Mouse (Mus musculus) liver, embryonic 11.5 days (tissue): Measurements from ENCODE around the gene Cwc22. TPM values are rescaled to one million over a fixed set of nuclear protein-coding genes. Genes with fewer than 3 reads are reported as not detected.

Source experiments
- ATAC-seq: fragments of 200-750 bp; cut with Nextera tagmentation; replicated peaks from 2 replicates; pipeline ENCODE4 v1.8.0; 2017; ENCODE audit warnings: moderate number of reproducible peaks, mild to moderate bottlenecking, moderate TSS enrichment, moderate library complexity; ENCODE audit not compliant: low FRiP score
- DNase-seq: peaks from one replicate; pipeline ENCODE4 v3.0.0-alpha.2; 2017; ENCODE audit warnings: low spot score
- H3K27ac ChIP-seq: fragments of 300-500 bp; sonication (generic); 2 replicates; pipeline ENCODE4 v1.5.1; 2014; ENCODE audit warnings: mild to moderate bottlenecking, low read depth, low read length, control low read depth
- H3K27me3 ChIP-seq: fragments of 300-500 bp; sonication (generic); replicated peaks from 2 replicates; pipeline ENCODE4 v1.6.1; 2014; ENCODE audit warnings: low read length, mixed read lengths; ENCODE audit not compliant: control insufficient read depth, insufficient read depth
- H3K36me3 ChIP-seq: fragments of 300-500 bp; sonication (generic); 2 replicates; pipeline ENCODE4 v1.6.1; 2014; ENCODE audit warnings: mild to moderate bottlenecking, low read length, moderate library complexity, mixed read lengths; ENCODE audit not compliant: control insufficient read depth, insufficient read depth
- H3K4me1 ChIP-seq: fragments of 300-500 bp; sonication (generic); replicated peaks from 2 replicates; pipeline ENCODE4 v1.6.1; 2014; ENCODE audit warnings: low read length, mixed read lengths; ENCODE audit not compliant: control insufficient read depth, insufficient read depth
- H3K4me2 ChIP-seq: fragments of 300-500 bp; sonication (generic); 2 replicates; pipeline ENCODE4 v1.6.1; 2014; ENCODE audit warnings: mild to moderate bottlenecking, control low read depth, moderate library complexity
- H3K4me3 ChIP-seq: fragments of 300-500 bp; sonication (generic); 2 replicates; pipeline ENCODE4 v1.5.1; 2014; ENCODE audit warnings: low read depth, low read length, control low read depth
- H3K9ac ChIP-seq: fragments of 300-500 bp; sonication (generic); 2 replicates; pipeline ENCODE4 v1.6.1; 2014; ENCODE audit warnings: low read depth, low read length, control low read depth
- H3K9me3 ChIP-seq: fragments of 300-500 bp; sonication (generic); 2 replicates; pipeline ENCODE4 v1.6.1; 2016; ENCODE audit warnings: low read length, inconsistent platforms, mixed read lengths; ENCODE audit not compliant: control insufficient read depth
- WGBS: fragments of 180-500 bp; shearing (Covaris S2); extraction: QIAGEN DNeasy Blood & Tissue Kit; methylation state at CpG from one replicate; pipeline ENCODE4 v1.1.7; 2014; 5-methylcytosine and 5-hydroxymethylcytosine counted together
- polyA plus RNA-seq: library from polyadenylated mRNA; unstranded; fragments of >200 nt; fragmentation: Nextera tagmentation; extraction: Ambion mirVana; gene quantifications from 2 replicates; pipeline ENCODE4 v1.2.1, GENCODE M21; 2014

The Cwc22 gene
- polyA plus RNA-seq, 1 experiment from 2014 or later, result 35.1 TPM

GRCm38 (mm10) chr2:77863522-77863921 is 82.7 kb downstream of the Cwc22 start:
- no peaks in the 10 kb centered on the region for H3K9me3 ChIP-seq
- no peak overlapping the region for H3K27ac ChIP-seq
- no peaks in the 10 kb centered on the region for H3K4me1 ChIP-seq
- no peak for DNase-seq
- no peak overlapping the region for H3K9ac ChIP-seq
- no peak overlapping the region for H3K4me2 ChIP-seq
- WGBS, result 78% methylated on average over 15 of the region's 15 CpGs
- no peaks in the 10 kb centered on the region for H3K36me3 ChIP-seq
- no peaks in the 10 kb centered on the region for H3K27me3 ChIP-seq
- H3K4me3 ChIP-seq, result no peak overlapping the region
- ATAC-seq, result no peak

- WGBS, result 34% methylated on average over 6 of the region's 6 CpGs
- Histone ChIP-seq H3K4me3 (no peak overlapping the region), H3K4me2 (no peak overlapping the region), H3K27ac (no peak overlapping the region), H3K27me3 (no peaks in the 10 kb centered on the region), H3K9me3 (no peaks in the 10 kb centered on the region), H3K4me1 (no peaks in the 10 kb centered on the region), H3K9ac (no peak overlapping the region), H3K36me3 (no peaks in the 10 kb centered on the region)
- DNase-seq (no peak), ATAC-seq (no peak)
Measured at GRCm38 (mm10) chr2:77841464-77841863, 104.7 kb downstream of the Cwc22 start.

- H3K9ac ChIP-seq, result no peak overlapping the region
- H3K4me2 ChIP-seq, result no peak overlapping the region
- no peak overlapping the region for H3K4me3 ChIP-seq
- DNase-seq (no peak), ATAC-seq (no peak)
- no peaks in the 10 kb centered on the region for H3K4me1 ChIP-seq
- H3K27ac ChIP-seq, result no peak overlapping the region
- H3K9me3 ChIP-seq, result no peaks in the 10 kb centered on the region
- WGBS, result 82% methylated on average over 17 of the region's 17 CpGs
- no peaks in the 10 kb centered on the region for H3K36me3 ChIP-seq
- no peaks in the 10 kb centered on the region for H3K27me3 ChIP-seq
Measured at GRCm38 (mm10) chr2:77839587-77839986, 106.6 kb downstream of the Cwc22 start.

GRCm38 (mm10) chr2:77838688-77839087 is 107.5 kb downstream of the Cwc22 start:
- WGBS, result 75% methylated on average over 1 of the region's 1 CpGs

GRCm38 (mm10) chr2:77835781-77836180 is 110.4 kb downstream of the Cwc22 start:
- H3K9me3 ChIP-seq, result no peaks in the 10 kb centered on the region
- DNase-seq (no peak), ATAC-seq (no peak)
- no peak overlapping the region for H3K27ac ChIP-seq
- no peak overlapping the region for H3K4me3 ChIP-seq
- no peaks in the 10 kb centered on the region for H3K4me1 ChIP-seq
- no peak overlapping the region for H3K4me2 ChIP-seq
- no peaks in the 10 kb centered on the region for H3K27me3 ChIP-seq
- no peak overlapping the region for H3K9ac ChIP-seq
- 50% methylated on average over 3 of the region's 3 CpGs for WGBS
- H3K36me3 ChIP-seq, result no peaks in the 10 kb centered on the region

More at GRCm38 (mm10) chr2:77838688-77839087, 107.5 kb downstream of the Cwc22 start:
- no peaks in the 10 kb centered on the region for H3K36me3 ChIP-seq
- H3K4me1 ChIP-seq, result no peaks in the 10 kb centered on the region
- H3K4me2 ChIP-seq, result no peak overlapping the region
- no peak overlapping the region for H3K27ac ChIP-seq
- H3K27me3 ChIP-seq, result no peaks in the 10 kb centered on the region
- no peak overlapping the region for H3K9ac ChIP-seq
- H3K4me3 ChIP-seq, result no peak overlapping the region
- ATAC-seq, result no peak
- no peak for DNase-seq
- no peaks in the 10 kb centered on the region for H3K9me3 ChIP-seq

Other genes with a start within 250 kb of the Cwc22 start
- gene Zfp385b, start 126.7 kb downstream of the Cwc22 start, polyA plus RNA-seq, result 2.6 and 2.8 TPM in 2 replicates